Mouse (Mus musculus) left cerebral cortex, adult 9 months (tissue): ENCODE results near the gene 4930404N11Rik.

Experiments
- DNase-seq, 2 experiments: peaks; one replicate each; pipeline ENCODE4 v3.0.0; 2022; ENCODE audit warnings: low spot score in 2 of 2

4930404N11Rik gene

DNA sequence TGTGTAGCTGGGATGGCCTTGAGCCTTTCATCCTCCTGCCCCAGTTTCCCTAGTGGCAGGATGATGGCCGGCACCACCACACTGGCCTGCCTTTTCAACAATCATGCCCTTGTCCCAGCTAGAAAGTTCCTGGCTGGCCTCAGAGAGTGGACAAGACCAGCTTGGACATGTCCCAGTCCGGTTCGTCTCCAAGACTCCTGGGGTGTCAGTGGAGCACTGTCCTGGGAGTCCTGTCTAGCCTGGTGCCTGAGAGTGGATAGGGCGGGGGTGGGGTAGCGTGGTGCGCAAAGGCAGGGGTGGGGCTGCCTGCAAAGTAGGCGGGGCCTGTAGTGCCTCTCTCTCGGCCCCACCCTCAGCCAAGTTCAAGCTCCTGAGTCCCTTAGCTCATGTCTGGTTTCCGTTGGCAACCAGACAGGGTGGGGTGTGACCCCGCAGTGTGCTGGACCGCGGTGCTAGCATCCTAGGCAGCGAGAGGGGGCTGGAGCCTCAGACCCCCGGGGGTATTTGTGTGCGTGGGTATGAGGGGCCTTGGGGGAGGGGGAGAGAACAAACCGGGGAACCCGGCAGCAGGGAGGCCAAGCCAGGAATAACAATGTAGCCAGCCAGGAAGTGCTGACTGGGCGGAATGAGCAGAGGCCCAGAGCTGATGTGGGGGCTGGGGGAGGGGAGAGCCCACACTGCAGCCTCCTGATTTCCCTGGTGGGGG, 36.1 kb upstream of the 4930404N11Rik start:
- DNase-seq, result peak in 1 of 2 experiments; percentile 57

DNA sequence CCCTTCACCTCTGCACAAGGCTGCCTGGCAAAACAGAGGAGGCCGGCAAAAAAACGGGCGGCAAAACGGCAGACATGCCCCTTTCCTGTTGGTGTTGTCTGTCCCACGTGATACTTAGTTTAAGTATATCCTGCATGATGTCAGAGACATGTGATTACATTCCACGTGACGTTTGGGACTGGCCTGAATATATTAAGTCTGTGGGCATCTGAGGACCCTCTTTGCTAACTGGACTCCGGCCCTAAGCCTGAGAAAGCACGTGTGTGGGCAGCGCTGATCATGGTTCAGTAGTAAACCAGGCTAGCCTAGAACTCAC, 35.5 kb upstream of the 4930404N11Rik start:
- DNase-seq, result peak in 1 of 2 experiments; percentile 56

GRCm38 (mm10) chr10:81400371-81401204, 35.0 kb upstream of the 4930404N11Rik start:
- no peak for DNase-seq

DNA sequence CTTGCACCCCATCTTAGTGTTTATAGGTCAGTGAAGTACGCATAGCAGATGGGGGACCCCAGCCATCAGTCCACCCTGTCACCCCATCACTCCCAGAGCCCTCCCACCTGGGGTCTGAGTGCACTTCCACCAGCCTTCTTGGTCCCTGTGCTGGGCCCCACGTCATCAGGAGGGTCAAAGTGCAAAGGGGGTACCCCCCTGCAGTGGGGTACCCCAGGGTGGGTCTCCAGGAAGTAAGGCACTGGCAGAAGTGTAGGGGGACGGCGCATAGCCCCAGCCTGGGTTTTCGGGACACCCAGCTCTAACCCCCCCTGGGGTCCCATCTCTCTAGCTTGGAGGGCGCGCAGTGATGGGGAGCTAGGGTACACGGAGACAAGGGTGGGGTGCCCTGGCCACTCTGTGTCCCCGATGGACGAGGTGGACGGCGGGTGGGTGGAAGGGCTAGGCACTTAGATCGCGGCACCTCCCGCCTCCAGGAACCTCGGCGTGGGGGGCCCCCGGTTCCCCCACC, 34.2 kb upstream of the 4930404N11Rik start:
- no peak for DNase-seq

GRCm38 (mm10) chr10:81399296-81399695, 33.7 kb upstream of the 4930404N11Rik start:
- DNase-seq, result no peak

GRCm38 (mm10) chr10:81396749-81397148, 31.1 kb upstream of the 4930404N11Rik start:
- DNase-seq, result no peak

- DNase-seq, result no peak
Observed at GRCm38 (mm10) chr10:81395865-81396264, 30.2 kb upstream of the 4930404N11Rik start.

- DNase-seq, result peak in 1 of 2 experiments; percentile 67
Observed at GRCm38 (mm10) chr10:81395127-81395526, 29.5 kb upstream of the 4930404N11Rik start.

GRCm38 (mm10) chr10:81393456-81394063, 27.9 kb upstream of the 4930404N11Rik start:
- no peak for DNase-seq

DNA sequence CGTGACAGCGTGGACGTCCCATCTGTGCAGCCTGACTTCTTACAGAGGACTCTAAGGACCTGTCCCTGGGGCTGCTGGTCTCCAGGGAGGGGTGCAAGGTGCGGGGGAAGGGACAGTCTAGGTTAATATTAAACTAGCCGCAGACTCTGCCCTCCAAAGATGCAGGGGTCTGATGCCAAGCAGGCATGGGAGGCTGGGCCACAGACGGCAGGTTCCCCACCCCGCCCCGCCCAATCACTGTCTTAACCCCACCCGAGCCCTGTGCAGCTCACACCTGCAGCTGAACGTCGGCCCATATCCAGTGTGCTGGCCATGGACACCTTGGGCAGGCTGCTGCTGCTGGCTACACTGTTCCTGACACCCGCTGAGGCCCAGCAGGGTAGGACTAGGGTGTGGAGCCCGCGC, 27.2 kb upstream of the 4930404N11Rik start, which contains the start of gene Smim24:
Gene Smim24 (plus strand): TSS at position 271 of the 405 bp plus-strand sequence.
- DNase-seq, result no peak

DNA sequence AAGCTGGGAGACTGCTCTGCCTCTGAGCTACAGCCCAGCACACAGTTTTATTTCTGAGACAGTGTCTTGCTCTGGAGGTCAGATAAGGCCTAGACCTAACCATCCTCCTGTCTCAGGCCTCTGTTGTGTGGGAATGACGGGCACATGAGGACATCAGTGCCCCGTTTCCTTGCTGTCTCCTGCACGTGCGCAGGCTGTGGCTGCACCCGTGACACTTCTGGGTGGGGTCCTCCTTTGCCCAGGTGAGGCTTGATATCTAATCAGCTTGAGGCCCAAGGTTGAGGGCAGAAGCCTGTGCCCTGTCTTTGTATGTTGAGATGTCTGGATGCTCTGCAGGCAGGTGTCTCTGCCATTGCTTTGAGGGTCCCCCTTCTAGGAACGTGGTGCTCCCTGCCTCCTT, 26.7 kb upstream of the 4930404N11Rik start:
- DNase-seq, result no peak

DNA sequence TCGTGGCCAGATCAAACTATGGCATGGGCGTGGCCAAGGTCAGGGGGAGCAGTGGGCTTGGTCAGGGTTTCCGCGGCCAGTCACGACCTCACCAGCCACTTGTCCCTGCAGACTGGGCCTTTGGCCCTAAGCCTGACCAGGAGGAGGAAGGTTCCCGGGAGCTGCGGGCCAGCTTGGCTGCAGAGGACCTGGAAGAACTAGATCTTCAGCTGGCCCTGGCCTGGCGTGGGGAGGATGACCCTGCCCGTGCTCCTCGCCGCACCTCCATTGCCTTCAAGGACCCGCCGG, 25.0 kb upstream of the 4930404N11Rik start:
- no peak for DNase-seq

GRCm38 (mm10) chr10:81389801-81390677, 24.4 kb upstream of the 4930404N11Rik start:
- DNase-seq, result peak in 1 of 2 experiments; percentile 75

DNA sequence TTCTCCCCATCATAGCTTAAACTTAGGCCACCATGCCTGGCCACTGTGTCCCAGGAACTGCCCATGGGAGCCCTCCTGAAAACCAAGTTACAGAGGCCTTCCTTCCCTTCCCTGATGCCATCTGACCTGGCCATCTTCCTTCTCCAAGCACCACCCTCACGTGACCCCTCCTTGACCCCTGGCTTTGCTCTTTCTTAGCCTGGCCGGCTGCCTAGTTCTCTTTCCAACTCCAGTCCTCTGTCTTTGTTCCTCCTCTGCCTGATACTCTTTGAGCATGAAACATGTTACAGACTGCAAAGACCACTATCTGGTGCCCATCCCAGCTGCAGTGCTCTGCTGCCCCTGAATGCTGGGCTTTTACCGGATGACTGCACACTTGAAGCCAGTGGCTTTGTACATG, 23.8 kb upstream of the 4930404N11Rik start:
- no peak for DNase-seq

DNA sequence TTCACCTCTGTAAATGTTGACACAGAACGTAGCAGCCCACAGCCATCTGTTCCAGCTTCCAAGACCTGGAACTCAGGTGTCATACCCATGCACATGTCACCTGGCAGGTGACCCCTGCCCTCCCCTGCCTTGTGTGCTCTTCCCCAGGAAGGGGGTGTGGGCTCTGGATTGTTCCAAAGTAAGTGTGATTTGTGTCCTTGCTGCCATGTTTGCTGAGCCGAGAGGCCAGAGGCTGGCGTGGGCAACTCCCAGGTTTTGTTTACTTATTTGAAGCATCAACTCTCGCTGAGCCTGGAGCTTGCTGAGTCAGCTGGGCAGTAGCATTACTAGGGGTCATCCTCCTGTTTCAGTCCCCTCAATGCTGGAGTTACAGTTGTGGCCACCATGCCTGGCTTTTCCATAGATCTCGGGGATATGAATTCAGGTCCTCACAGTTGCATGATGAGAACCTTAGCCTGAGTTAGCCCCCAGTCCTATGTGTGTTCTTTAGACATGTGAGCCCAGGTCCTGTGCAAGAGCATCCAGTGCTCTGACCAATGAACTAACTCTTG, 23.0 kb upstream of the 4930404N11Rik start, which contains the start of gene Gm48552:
Gene Gm48552 (plus strand): TSS at position 501 of the 551 bp plus-strand sequence.
- DNase-seq, result no peak

GRCm38 (mm10) chr10:81387716-81388115, 22.1 kb upstream of the 4930404N11Rik start:
- no peak for DNase-seq

- DNase-seq, result no peak
Observed at GRCm38 (mm10) chr10:81385603-81386306, 20.1 kb upstream of the 4930404N11Rik start.

GRCm38 (mm10) chr10:81384605-81384982, 19.0 kb upstream of the 4930404N11Rik start:
- DNase-seq, result no peak

GRCm38 (mm10) chr10:81383802-81384604, 18.4 kb upstream of the 4930404N11Rik start, which contains the start of the genes Dohh and Gm48551:
TSS of gene Dohh (plus strand) at chr10:81384428.
TSS of gene Gm48551 (plus strand) at chr10:81384466.
- peak; percentile 98 to 99 for DNase-seq

DNA sequence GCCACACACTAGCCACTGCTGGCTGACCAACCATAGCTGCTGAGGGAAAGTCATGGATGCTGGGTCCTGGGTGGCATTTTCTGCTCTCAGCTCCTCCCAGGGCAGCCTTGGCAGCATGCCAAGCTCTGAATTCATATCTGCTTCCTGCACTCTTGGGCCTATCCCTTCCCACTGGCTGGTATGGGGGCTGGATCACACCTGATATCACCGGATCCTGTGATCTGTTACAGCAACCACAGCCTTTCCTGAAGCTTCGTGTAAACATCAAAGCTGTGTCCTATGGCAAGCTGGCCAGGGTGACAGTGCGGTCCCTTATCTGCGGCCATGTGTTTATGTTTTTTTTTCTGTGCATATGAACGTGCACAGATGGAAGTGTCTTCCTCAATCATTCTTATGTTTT, 16.4 kb upstream of the 4930404N11Rik start:
- no peak for DNase-seq
